Mouse (Mus musculus) stomach, postnatal 0 days (tissue): ENCODE results near the gene Cd209a. TPM values are rescaled to one million over a fixed set of nuclear protein-coding genes. Genes with fewer than 3 reads are reported as not detected.

Experiments
- ATAC-seq: fragments of 200-750 bp; cut with Nextera tagmentation; 2 replicates; pipeline ENCODE4 v1.8.0; 2017; ENCODE audit not compliant: low FRiP score, low TSS enrichment
- DNase-seq: peaks from one replicate; pipeline ENCODE4 v3.0.0-alpha.2; 2016; ENCODE audit warnings: low spot score
- H3K27ac ChIP-seq: fragments of 300-500 bp; sonication (generic); replicated peaks from 2 replicates; pipeline ENCODE4 v1.5.1; 2014; ENCODE audit warnings: mild to moderate bottlenecking, control low read depth
- H3K27me3 ChIP-seq: fragments of 300-500 bp; sonication (generic); 2 replicates; pipeline ENCODE4 v1.6.1; 2014; ENCODE audit warnings: low read length; ENCODE audit not compliant: control insufficient read depth, insufficient read depth
- H3K36me3 ChIP-seq: fragments of 300-500 bp; sonication (generic); 2 replicates; pipeline ENCODE4 v1.6.1; 2014; ENCODE audit warnings: low read length, mixed read lengths; ENCODE audit not compliant: control insufficient read depth, insufficient read depth
- H3K4me1 ChIP-seq: fragments of 300-500 bp; sonication (generic); replicated peaks from 2 replicates; pipeline ENCODE4 v1.6.1; 2014; ENCODE audit warnings: antibody characterized with exemption; ENCODE audit not compliant: control insufficient read depth, insufficient read depth
- H3K4me2 ChIP-seq: fragments of 300-500 bp; sonication (generic); replicated peaks from 2 replicates; pipeline ENCODE4 v1.6.1; 2014; ENCODE audit warnings: low read depth, mild to moderate bottlenecking, control low read depth, moderate library complexity
- H3K4me3 ChIP-seq: fragments of 300-500 bp; sonication (generic); 2 replicates; pipeline ENCODE4 v1.5.1; 2014; ENCODE audit warnings: low read depth, low read length, control low read depth
- H3K9ac ChIP-seq: fragments of 300-500 bp; sonication (generic); 2 replicates; pipeline ENCODE4 v1.6.1; 2014; ENCODE audit warnings: mild to moderate bottlenecking, low read length, control low read depth, mixed read lengths
- H3K9me3 ChIP-seq: fragments of 300-500 bp; sonication (generic); 2 replicates; pipeline ENCODE4 v1.6.1; 2016; ENCODE audit warnings: low read length; ENCODE audit not compliant: control insufficient read depth
- CTCF ChIP-seq: IDR thresholded peaks from 2 replicates; pipeline ENCODE4 v1.5.1; 2016; ENCODE audit warnings: antibody characterized with exemption, low read depth, mild to moderate bottlenecking, moderate library complexity
- EP300 ChIP-seq: optimal IDR thresholded peaks from 2 replicates; pipeline ENCODE3; 2016; ENCODE audit warnings: antibody characterized with exemption
- WGBS: fragments of 180-500 bp; shearing (Covaris S2); extraction: QIAGEN DNeasy Blood & Tissue Kit; methylation state at CpG from one replicate; pipeline ENCODE4 v1.1.7; 2014; 5-methylcytosine and 5-hydroxymethylcytosine counted together
- polyA plus RNA-seq: library from polyadenylated mRNA; unstranded; fragments of >200 nt; fragmentation: Nextera tagmentation; extraction: Ambion mirVana; gene quantifications from 2 replicates; pipeline ENCODE4 v1.2.1, GENCODE M21; 2015

Cd209a gene
- polyA plus RNA-seq, 1 experiment from 2014 or later: 0.11 TPM

GRCm38 (mm10) chr8:3721041-3721440, 27.7 kb downstream of the Cd209a start:
- 19% methylated on average over 1 of the region's 1 CpGs for WGBS

GRCm38 (mm10) chr8:3720551-3720950, 28.2 kb downstream of the Cd209a start, which contains the start of gene Clec4g:
Gene Clec4g, minus strand, starts transcription at chr8:3720651.
- no peak within 1 kb of the TSS for H3K4me3 ChIP-seq
- ATAC-seq (no peak), DNase-seq (no peak)
- H3K36me3 ChIP-seq: no peaks in the 10 kb centered on the region
- no peaks in the 10 kb centered on the region for H3K27me3 ChIP-seq
- H3K4me1 ChIP-seq: no peaks in the 10 kb centered on the region
- H3K4me2 ChIP-seq: no peak within 1 kb of the TSS
- WGBS: 69% methylated on average over 5 of the region's 5 CpGs
- H3K27ac ChIP-seq: no peak within 1 kb of the TSS
- TF ChIP-seq EP300: no peak
- no peak for TF ChIP-seq CTCF
- H3K9me3 ChIP-seq: no peaks in the 10 kb centered on the region
- H3K9ac ChIP-seq: no peak within 1 kb of the TSS

More at GRCm38 (mm10) chr8:3721041-3721440, 27.7 kb downstream of the Cd209a start:
- TF ChIP-seq CTCF (no peak), EP300 (no peak)
- no peaks in the 10 kb centered on the region for H3K4me1 ChIP-seq
- H3K4me2 ChIP-seq: no peak overlapping the region
- H3K27ac ChIP-seq: no peak overlapping the region
- H3K9me3 ChIP-seq: no peaks in the 10 kb centered on the region
- H3K36me3 ChIP-seq: no peaks in the 10 kb centered on the region
- no peak for DNase-seq
- ATAC-seq: no peak
- no peak overlapping the region for H3K4me3 ChIP-seq
- H3K9ac ChIP-seq: no peak overlapping the region
- H3K27me3 ChIP-seq: no peaks in the 10 kb centered on the region

- no peak overlapping the region for H3K9ac ChIP-seq
- no peak overlapping the region for H3K4me2 ChIP-seq
- no peaks in the 10 kb centered on the region for H3K36me3 ChIP-seq
- H3K27me3 ChIP-seq: no peaks in the 10 kb centered on the region
- no peaks in the 10 kb centered on the region for H3K9me3 ChIP-seq
- H3K27ac ChIP-seq: no peak overlapping the region
- 17% methylated on average over 14 of the region's 14 CpGs for WGBS
- no peaks in the 10 kb centered on the region for H3K4me1 ChIP-seq
- H3K4me3 ChIP-seq: no peak overlapping the region
- TF ChIP-seq EP300 (no peak), CTCF (peak; percentile 91)
- peak; percentile 69 for ATAC-seq
- peak; percentile 63 for DNase-seq
These were observed 30.2 kb downstream of the Cd209a start for GRCm38 (mm10) chr8:3718559-3718958.

- WGBS: 65% methylated on average over 12 of the region's 12 CpGs
- H3K4me1 ChIP-seq: no peaks in the 10 kb centered on the region
- no peak for ATAC-seq
These were observed 31.3 kb downstream of the Cd209a start for GRCm38 (mm10) chr8:3717321-3717954.

GRCm38 (mm10) chr8:3711646-3712045, 37.1 kb downstream of the Cd209a start:
- H3K4me2 ChIP-seq: no peak overlapping the region
- H3K9me3 ChIP-seq: no peaks in the 10 kb centered on the region
- H3K4me3 ChIP-seq: no peak overlapping the region
- no peaks in the 10 kb centered on the region for H3K4me1 ChIP-seq
- no peaks in the 10 kb centered on the region for H3K36me3 ChIP-seq
- no peak overlapping the region for H3K27ac ChIP-seq
- WGBS: 30% methylated on average over 2 of the region's 2 CpGs
- no peak for ATAC-seq
- no peak for DNase-seq
- TF ChIP-seq EP300 (no peak), CTCF (no peak)
- no peaks in the 10 kb centered on the region for H3K27me3 ChIP-seq
- H3K9ac ChIP-seq: no peak overlapping the region

More at GRCm38 (mm10) chr8:3717321-3717954, 31.3 kb downstream of the Cd209a start:
- H3K27me3 ChIP-seq: no peaks in the 10 kb centered on the region
- H3K27ac ChIP-seq: no peak overlapping the region
- no peak overlapping the region for H3K4me2 ChIP-seq
- TF ChIP-seq EP300 (no peak), CTCF (no peak)
- no peak overlapping the region for H3K9ac ChIP-seq
- H3K36me3 ChIP-seq: no peaks in the 10 kb centered on the region
- no peaks in the 10 kb centered on the region for H3K9me3 ChIP-seq
- no peak overlapping the region for H3K4me3 ChIP-seq
- no peak for DNase-seq

- no peak for ATAC-seq
- 79% methylated on average over 3 of the region's 3 CpGs for WGBS
These were observed 38.5 kb downstream of the Cd209a start for GRCm38 (mm10) chr8:3710312-3710711.

More at GRCm38 (mm10) chr8:3710312-3710711, 38.5 kb downstream of the Cd209a start:
- DNase-seq: no peak
- Histone ChIP-seq H3K27me3 (no peaks in the 10 kb centered on the region), H3K4me1 (no peaks in the 10 kb centered on the region), H3K9me3 (no peaks in the 10 kb centered on the region), H3K4me2 (no peak overlapping the region), H3K9ac (no peak overlapping the region), H3K27ac (no peak overlapping the region), H3K4me3 (no peak overlapping the region), H3K36me3 (no peaks in the 10 kb centered on the region)
- TF ChIP-seq CTCF (no peak), EP300 (no peak)
